Mouse (Mus musculus): ENCODE measurements around the gene Swi5.
A peak's percentile ranks its signal among the peaks of the same experiment; 100 is the strongest.

Gene Swi5

DNA sequence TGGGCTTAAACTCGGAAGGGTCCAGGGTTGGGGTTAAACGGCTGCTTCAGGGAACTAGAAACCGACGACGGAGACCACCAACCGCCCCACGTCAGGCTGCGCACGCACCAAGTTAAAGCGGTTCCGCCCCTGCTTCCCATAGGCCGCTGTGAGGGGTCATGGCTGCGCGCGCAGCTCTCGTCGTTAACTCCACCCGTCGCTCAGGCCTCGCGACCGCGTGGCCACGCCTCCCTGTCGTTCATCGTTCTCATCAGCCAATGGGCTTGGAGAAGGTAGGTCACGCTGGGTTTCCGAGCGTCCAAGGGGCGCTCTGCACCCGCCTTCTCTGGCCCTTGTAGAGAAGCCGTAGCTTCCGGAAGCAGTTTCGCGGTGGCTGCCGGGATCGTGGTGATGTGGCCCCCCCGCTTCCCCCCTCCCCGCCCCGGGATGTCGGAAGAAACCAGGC is at the start of gene Swi5:
Swi5 (minus strand) TSS at position 153 of the 445 bp plus-strand sequence.
- DNase-seq (ENCODE audit: extremely low read depth, insufficient read length, low spot score): peak; percentile 99

DNA sequence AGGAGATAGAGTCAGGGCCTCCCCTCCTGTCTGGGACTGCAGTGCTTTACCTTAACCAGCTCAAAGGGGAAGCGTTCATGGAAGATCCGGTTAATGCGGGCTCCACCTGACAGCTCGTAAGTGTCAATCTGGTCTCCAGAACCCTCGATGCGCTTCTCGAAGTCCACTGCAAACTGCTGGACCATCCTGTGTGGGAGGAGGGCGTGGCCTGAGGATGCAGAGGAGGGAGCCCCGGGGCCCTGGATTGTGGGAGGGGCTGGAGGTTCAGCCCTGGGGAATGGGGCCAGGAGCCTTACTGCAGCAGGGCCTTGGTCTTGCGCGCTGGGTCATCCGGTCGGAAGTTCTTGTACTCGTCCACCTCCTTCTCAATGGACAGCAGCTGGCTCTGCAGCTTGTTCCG is 48.0 kb upstream of the Swi5 start:
- DNase-seq (ENCODE audit: extremely low read depth, insufficient read length, low spot score): no peak

DNA sequence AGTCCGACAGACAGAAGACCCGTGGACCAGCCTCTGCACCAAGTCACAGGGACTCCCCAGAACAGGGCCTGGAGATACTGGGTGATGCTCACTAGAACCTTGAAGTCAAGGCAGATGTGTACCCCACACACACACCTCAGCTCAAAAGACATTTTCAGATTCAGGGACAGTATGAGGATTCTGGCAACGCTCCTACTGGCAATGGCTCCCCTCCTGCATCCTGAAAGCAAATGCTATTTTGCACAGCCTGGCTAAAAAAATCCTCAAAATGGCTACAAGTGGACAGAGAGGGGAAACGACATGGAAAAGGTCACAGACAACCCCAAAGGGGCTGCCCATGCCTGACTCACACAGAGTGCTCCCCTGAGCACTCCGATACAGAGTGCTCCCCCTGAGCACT is 44.3 kb upstream of the Swi5 start:
- DNase-seq (ENCODE audit: extremely low read depth, insufficient read length, low spot score): no peak

DNA sequence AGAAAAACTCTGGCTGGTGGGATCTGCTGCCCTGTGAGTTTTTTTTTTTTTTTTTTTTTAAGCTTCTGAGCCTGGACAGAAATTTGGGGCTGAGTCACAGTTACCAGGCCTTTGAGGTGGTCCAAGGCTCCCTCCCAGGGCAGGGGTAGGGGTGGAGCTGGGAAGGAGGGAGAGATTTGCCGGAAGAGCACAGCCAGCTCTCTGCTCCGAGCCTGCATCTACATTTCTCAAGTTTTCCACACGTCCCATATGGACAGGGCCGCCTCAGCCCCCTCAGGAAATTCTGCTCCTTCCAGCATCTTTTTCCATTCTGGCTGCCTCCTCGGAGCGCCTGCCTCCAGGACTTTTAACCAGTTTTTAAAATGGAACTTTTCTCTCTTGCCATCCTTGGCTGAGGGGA is 41.7 kb upstream of the Swi5 start:
- no peak for DNase-seq (ENCODE audit: extremely low read depth, insufficient read length, low spot score)

DNA sequence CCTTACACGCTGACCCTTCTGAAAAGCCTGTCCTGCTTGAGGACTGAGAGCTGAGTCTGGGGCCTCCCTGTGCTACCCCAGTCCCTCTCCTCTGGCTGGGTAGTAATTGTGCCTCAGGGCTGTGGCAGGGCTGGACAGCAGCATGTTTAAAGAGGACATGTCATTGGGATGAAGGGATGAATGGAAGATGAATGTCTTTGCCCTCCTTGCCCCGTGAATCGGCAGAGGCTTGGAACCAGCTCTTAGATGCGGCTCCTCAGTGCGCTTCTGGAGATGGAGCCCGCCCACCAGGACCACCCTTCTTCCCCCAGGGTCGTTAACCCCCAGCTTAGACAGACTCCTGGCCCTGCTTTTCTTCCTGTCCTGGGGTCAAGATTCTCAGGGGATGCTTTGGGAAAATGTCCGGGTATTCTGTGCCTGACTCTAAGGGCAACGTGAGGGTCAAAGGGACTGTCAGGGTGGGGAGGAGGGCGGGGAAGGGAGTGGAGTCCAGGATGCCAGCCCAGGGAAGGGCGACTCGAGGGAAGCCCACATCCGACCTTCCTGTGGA is 41.1 kb upstream of the Swi5 start:
- no peak for DNase-seq (ENCODE audit: extremely low read depth, insufficient read length, low spot score)

DNA sequence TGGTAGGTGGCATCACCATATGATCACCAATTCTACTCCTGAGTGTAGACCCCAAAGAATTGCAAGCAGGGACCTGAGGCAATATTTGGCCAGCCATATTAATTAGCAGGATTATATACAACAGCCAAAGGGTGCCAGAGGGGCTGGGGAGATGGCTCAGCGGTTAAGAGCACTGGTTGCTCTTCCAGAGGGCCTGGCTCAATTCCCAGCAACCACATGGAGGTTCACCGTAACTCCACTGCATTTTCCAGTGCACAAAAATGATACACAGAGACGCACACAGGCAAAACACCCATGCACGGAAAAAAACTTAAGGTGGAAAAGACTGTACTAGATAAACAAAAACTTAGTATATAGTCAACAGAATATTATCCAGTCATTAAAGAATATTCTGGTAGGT is 39.3 kb upstream of the Swi5 start:
- DNase-seq (ENCODE audit: extremely low read depth, insufficient read length, low spot score): no peak

DNA sequence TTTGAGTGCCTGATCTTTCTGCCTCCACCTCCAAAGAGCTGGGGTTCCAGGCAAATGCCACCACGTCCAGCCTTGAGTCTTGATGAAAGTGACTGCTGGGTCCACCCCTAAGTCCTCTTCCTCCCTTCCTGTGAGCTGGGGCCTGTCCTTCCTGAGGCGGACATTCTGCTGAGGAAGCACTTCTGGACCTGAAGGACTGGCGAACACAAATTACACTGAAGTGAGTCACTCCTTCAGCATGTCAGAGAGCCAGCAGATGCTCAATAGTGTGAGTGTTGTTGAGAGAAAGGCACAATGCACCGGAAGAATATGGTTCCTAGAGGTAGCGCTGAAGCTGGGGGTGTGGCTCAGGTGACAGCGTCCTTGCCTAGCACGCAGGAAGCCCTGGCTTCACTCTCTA is 37.5 kb upstream of the Swi5 start:
- DNase-seq (ENCODE audit: extremely low read depth, insufficient read length, low spot score): peak; percentile 64

DNA sequence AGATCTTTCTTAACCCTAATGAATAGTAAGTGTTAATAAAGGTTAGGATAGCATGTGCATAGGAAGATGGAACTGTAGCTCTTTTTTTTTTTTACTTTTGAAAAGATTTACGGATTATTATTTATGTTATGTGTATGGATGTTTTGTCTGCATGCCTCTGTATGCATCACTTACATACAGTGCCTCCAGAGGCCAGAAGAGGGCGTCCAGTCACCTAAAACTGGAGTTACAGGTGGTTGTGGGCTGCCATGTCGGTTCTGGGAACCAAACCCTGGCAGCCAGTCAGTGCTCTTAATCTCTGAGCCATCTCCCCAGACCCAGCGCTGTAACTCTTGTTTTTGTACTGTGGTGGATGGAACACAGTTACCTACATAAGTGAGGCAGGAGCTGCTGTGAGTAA is 36.4 kb upstream of the Swi5 start:
- no peak for DNase-seq (ENCODE audit: extremely low read depth, insufficient read length, low spot score)

DNA sequence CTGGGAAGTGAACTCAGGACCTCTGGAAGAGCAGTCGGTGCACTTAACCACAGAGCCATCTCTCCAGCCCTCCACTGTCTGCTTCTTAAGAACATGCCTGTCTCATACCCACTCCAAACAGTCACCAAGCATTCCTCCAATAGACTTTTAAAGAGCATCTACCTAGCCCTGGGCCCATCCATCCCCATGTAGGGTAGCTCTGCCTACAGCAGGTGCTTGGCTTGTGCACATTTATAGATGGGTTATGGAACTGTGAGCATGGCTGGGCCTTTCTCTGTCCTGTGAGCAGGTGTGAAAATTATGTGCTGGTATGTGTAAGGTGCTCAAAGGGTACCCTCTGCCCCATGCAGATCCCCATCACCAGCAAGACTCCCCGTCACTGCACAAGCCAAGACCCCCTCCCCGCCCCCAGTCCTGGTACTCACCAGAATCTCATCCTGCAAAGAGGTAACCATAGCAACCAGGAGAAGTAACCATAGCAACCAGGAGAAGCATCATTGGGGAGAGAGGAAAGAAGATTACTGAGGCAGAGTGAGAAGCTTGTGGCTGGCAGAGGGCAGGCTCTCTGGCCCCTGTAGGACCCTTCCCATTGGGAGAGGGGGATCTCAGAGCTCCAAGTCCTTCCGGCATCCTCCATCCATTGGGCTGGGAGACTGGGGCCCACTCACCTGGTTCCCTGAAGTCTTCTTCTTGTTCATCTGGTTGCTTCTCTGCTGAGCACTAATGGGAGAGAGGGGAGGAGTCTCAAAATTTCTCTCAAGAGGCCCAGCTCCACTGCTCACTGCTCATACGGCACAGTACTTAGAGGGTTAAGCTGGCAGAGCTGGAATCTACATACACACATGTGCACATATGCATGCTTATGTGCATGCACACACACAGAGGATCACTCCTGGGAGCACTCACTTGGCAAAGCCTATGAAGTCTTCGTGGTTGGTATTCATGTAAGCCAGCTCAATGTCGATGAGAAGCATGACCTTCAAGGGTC is 35.2 kb upstream of the Swi5 start:
- DNase-seq (ENCODE audit: extremely low read depth, insufficient read length, low spot score): no peak

DNA sequence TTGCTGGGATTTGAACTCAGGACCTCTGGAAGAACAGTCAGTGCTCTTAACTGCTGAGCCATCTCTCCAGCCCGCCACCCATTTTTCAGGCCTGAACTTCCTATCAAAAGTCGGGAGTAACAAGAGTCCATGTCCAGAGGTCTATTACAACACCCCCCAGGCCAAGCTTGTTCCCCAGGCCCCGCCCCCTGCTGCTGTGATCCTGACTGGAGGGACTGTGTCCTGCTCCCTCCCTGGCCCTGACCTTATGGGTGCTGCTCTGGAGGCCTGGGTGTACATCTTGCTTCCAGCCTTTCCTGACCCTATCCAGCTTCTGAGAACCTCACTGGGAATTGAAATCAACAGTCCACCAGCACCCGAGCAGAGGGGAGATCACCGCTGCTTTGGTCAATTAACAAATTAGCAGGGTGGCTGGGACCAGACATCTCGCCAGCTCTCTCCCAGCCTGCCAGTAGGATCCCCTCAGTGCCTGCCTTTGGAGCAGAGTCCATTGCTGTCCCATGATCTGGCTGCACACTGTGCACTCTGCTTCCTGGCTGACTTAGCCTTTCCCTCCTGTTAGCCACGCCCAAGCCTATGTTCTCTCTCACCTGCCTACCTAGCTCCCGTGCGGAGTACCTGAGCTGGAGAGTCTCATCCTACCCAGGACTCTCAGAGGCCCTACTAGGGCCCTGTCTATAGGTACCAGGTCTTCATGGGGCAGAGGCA is 33.9 kb upstream of the Swi5 start:
- DNase-seq (ENCODE audit: extremely low read depth, insufficient read length, low spot score): no peak

DNA sequence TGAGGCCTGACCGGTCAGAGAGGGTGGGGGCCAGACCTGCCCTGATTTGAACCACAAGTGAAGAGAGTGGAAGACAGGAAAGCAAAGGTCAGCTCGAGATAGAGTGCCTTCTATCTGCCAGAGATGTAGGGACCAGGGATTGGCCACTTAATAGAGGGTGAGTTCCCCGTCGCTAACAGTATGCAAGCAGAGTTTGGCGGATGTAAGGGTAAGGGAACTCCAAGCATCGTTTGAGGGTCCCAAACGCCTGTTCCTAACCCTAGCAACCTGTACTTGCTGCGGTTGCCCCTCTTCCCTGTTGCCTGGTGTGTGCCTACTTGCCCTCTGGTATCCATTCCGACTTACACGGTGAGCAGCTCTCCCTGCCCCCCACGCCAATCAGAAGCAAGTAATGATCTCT is 32.8 kb upstream of the Swi5 start:
- no peak for DNase-seq (ENCODE audit: extremely low read depth, insufficient read length, low spot score)

DNA sequence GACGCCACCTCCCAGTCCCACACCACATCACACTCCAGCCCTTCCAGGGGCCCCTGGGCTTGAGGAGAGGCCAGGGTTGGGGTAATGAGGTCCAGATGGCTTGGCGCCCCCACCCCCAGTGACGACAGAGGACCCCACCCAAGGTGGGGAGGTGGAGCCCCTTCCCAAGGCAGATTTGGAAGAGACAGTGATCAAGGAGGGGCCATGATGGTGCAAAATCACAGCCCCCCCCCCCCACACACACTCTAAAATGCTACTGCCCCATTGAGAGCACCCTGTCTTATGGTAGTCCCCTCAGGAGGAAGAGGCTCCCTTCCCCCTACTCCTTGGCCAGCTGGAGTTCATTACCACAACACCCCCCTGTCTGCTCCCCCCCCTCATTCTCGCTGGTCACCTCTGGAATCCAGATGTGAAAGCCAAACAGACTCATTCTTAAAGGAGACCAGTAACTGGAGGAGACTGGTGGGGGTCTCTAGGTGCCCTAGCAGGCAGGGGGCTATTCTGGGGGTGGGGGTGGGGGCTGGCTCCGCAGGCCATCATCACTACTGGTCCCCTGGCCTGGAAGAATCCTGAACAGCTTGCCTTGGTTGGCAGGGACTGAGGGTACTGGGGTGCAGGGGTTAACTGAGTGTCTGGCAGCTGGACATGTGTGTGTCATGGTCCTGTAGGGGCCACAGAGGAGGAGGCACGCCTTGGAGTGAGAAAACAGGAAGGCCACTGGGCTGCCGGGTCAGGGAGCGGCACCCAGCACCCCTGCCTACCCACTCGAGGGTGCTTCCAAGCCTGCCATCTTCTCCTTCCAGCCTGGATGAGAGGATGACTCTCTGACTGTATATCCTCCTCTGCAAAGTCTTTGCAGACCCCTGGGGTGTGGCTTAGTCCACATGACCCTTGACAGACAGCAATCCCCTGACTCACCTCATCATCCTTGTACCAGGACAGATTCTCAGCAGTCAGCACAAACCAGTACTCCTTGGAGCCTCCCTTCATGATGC is 32.0 kb upstream of the Swi5 start:
- no peak for DNase-seq (ENCODE audit: extremely low read depth, insufficient read length, low spot score)

DNA sequence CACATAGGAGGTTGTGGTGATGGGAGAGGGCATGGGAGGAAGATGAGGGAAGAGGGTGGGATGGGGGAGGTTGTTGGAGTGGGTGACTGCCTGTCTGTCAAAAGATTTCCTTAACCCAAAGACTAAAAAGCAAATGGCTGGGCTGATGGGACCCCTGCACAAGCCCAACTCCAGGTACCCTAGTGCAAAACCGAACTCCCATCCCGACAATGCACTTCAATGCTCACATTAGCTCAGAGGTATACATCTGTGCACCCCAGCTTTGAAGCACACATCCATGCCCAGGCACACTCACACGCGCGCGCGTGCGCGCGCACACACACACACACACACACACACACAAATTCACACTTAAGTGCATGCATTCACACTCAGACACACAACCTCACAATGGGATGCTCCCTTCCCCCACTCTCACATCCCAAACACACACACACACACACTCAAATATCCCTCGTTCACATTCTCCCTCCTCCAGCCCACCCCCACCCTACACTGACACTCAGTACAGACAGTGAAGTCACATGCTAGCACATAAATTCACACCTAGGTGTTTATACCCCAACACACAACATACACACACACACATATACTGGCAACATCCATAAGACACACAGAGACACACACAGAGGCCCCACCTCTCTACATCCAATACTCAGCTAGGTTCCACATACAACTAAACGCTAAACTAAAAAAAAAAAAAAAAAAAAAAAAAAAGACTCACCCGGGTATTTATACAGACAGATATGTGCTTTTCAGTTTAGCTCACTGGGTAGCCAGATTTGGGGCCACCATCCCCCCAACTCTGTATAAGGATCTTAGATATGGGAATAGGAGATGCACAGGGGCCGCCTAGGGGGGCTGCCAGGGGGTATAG is 31.1 kb upstream of the Swi5 start:
- DNase-seq (ENCODE audit: extremely low read depth, insufficient read length, low spot score): no peak

DNA sequence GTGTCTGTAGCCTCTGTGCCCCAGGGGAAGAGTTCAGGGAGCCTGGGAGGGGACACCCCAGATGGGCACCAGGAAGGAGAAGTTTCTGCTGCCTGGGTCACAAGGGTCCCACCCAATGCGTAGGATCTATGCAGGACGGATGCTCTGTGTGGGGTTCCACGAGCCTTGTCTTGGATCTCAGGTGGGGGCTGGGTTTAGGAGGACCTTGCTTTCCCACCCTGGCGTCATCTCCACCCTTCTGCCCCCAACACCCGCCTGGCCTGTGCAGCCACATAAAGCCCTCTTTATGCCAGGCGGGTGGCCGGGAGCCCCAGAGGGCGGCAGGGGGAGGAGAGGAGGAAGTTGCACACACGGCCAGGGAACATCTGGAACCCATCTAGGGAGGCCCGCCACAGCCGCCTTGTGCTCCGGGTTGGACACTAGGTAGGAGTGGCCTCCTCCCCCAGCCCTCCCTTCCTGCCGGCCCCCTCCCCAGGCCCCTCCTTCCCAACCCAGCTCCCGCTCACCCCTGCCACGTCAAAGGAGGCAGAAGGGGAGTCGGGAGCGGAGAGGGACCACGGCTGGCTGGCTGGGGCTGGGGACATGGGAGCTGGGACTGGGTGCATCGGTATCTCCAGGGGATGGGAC is 30.0 kb upstream of the Swi5 start:
- DNase-seq (ENCODE audit: extremely low read depth, insufficient read length, low spot score): no peak

DNA sequence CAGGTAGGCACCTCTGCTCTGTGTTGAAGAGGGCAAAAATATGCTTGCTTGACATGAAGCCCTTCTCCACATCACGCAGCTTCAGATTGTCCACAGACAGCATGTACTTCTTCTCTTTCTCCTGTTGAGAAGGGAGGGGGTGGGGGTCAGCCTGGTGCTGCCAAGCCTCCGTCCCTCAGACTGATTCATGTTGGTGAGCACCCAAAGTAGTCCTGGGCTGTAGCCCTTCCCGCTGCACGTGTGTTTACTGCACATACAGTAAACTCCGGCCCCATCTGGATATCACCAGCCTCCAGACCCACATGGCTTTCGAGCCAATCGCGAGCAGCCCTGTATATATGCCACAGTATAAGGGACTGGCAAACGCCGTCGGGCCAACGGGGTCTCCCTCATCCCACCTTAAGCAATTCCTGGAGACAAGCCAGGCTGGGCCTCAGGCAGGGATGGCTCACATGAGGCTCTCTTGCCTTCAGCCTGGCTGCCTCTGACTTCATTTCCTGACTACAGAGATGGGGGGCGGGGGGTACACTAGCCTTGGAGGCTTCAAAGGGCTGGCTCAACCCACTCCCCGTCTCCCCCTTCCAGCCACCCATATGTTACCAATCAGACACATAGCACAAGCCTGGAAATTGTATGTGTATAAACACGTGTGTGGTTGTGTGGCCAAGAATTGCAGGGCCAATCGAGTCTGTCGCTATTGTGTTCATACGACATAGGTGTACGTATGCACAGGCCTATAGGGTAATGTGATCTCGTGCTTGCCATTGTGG is 29.2 kb upstream of the Swi5 start:
- no peak for DNase-seq (ENCODE audit: extremely low read depth, insufficient read length, low spot score)

DNA sequence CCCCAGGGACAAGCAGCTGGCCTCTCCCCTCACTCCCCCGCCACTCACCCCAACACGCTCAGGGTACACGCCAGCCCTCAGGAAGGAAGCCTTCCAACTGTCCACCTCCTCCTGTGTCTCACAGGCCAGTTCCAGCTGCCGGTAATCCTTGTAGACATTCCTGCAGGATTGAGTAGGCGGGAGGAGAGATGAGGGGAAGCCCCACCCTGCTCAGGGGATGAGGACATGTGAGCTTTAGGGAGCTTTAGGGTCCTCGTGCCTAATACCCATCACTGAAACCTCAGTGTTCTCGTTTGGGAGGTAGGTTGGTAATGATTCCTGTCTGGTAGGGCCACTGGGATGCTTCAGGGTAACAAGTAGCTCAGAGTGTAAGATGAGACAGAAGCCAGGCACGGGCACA is 27.9 kb upstream of the Swi5 start:
- DNase-seq (ENCODE audit: extremely low read depth, insufficient read length, low spot score): no peak

DNA sequence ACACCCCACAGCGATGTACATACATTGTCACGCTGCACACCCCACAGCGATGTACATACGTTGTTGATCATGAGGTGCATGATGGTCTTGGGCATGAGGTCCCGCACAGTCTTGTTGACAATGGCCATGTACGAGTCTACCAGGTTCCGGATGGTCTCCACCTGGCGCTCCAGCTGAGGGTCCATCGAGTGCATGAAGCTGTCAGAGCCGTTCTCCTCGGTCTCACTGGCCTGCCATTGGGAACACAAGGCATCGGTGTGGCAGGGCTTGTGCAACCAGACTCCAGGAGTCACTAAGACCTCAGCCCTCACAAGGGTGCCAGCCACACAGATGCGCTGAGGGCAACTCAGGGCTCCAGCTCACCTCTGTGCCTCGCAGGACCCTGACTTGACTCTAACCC is 27.0 kb upstream of the Swi5 start:
- no peak for DNase-seq (ENCODE audit: extremely low read depth, insufficient read length, low spot score)

DNA sequence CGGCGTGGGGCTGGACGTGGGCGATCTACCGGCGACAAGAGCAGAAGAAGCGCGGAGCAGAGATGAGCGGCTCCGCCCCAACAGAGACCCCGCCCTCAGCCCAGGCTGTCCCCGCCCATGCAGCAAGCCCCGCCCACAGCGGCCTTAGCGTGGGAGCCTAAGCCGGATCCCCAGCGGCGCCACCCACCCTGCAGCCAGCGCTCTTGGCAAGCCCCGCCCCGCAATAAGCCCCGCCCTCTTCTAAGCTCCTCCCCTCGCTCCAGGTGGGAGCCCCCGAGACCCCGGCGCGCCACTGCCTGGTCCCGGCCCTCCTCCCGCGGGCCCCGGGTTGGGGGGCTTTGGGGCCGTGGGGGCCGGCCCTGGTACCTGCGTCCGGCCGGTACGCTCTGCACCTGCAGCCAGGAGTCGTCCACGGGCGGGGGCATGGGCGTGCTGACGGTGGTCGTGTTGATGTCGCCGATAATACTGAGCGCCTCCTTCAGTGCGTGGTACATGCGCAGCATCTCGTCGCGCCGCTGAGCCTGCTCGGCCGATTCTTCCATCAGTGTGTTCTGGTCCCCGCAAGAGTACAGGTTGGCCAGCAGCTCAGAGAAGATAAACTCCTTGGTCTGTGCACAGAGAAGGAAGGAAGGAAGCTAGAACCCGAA is 24.6 kb upstream of the Swi5 start:
- no peak for DNase-seq (ENCODE audit: extremely low read depth, insufficient read length, low spot score)
